ENCODE assay signal across 8 mouse cellular contexts in genomic region chr7:126200997-126201345, GRCm38 (mm10). TPM values are rescaled to one million over a fixed set of nuclear protein-coding genes. Genes with fewer than 3 reads are reported as not detected.
DNase-seq lines count a peak whose midpoint lies in the region; ATAC-seq and TF ChIP-seq lines count a peak whose summit lies in the region.

No protein-coding gene starts in this region.

- peaks cover 41% of the 10 kb centered on the region for H3K79me2 ChIP-seq in CH12.LX (replicated peaks; ENCODE audit: control insufficient read depth, extremely low read depth, insufficient read depth, poor library complexity, severe bottlenecking)

- H3K36me3 ChIP-seq in CH12.LX (replicated peaks in 1 of 2; ENCODE audit: control insufficient read depth in 1 of 2, insufficient read depth in 1 of 2, low read length in 1 of 2): peaks cover 0 to 14% of the 10 kb centered on the region in 2 experiments
- H3K36me3 ChIP-seq in forebrain, embryonic 15.5 days: no peaks in the 10 kb centered on the region
- H3K36me3 ChIP-seq in liver, embryonic 15.5 days (replicated peaks): no peaks in the 10 kb centered on the region

- TF ChIP-seq CTCF in gastrocnemius, adult 2 months (IDR thresholded peaks at IDR 0.05): no peak
- no peak for TF ChIP-seq CTCF in CH12.LX (conservative IDR thresholded peaks at IDR 0.05 in 1 of 2, IDR thresholded peaks at IDR 0.05 in 1 of 2; ENCODE audit: low read depth in 2 of 2, low read length in 2 of 2)

- H3K4me2 ChIP-seq in CH12.LX (ENCODE audit: insufficient read depth, low read depth, poor library complexity, severe bottlenecking): peak overlapping the region; percentile 9; the same call in 1 of the 2 replicates
- H3K4me2 ChIP-seq in forebrain, embryonic 15.5 days (replicated peaks): peak overlapping the region; percentile 85
- peak overlapping the region; percentile 94 for H3K4me2 ChIP-seq in liver, embryonic 15.5 days

- no peaks in the 10 kb centered on the region for H3K27me3 ChIP-seq in CH12.LX (replicated peaks)
- H3K27me3 ChIP-seq in forebrain, embryonic 15.5 days: no peaks in the 10 kb centered on the region
- H3K27me3 ChIP-seq in liver, embryonic 15.5 days: peaks cover 3% of the 10 kb centered on the region; the same call in 1 of the 2 replicates

- H3K9me3 ChIP-seq in CH12.LX (replicated peaks; ENCODE audit: low read length): no peaks in the 10 kb centered on the region
- no peaks in the 10 kb centered on the region for H3K9me3 ChIP-seq in forebrain, embryonic 15.5 days
- no peaks in the 10 kb centered on the region for H3K9me3 ChIP-seq in liver, embryonic 15.5 days (replicated peaks)

- ATAC-seq in forebrain, embryonic 15.5 days (replicated peaks): no peak; the same call in 1 of the 2 replicates
- no peak for ATAC-seq in liver, embryonic 15.5 days (ENCODE audit: insufficient read depth)

- no peak for DNase-seq in gastrocnemius, adult 2 months
- DNase-seq in gastrocnemius, postnatal 10 days: no peak
- DNase-seq in CH12.LX (ENCODE audit: extremely low read depth): no peak
- no peak for DNase-seq in c-Kit-positive CD71-positive TER-119-positive erythroid progenitor cells, embryonic 14.5 days (ENCODE audit: low spot score)
- DNase-seq in ovary, adult 18-20 months (ENCODE audit: low spot score): no peak
- DNase-seq in retina, postnatal 1 day: no peak

- peak overlapping the region; percentile 96 for H3K4me3 ChIP-seq in gastrocnemius, adult 2 months
- peak overlapping the region; percentile 61 to 83 (median 76) for H3K4me3 ChIP-seq in CH12.LX (replicated peaks in 1 of 3; ENCODE audit: low read depth in 2 of 3, low read length in 2 of 3, poor library complexity in 1 of 3)
- peak overlapping the region; percentile 70 for H3K4me3 ChIP-seq in forebrain, embryonic 15.5 days
- peak overlapping the region; percentile 96 for H3K4me3 ChIP-seq in liver, embryonic 15.5 days (replicated peaks)

- 95% methylated on average over 4 of the region's 4 CpGs for WGBS in forebrain, embryonic 15.5 days
- WGBS in liver, embryonic 15.5 days (ENCODE audit: insufficient replicate concordance): 79% methylated on average over 4 of the region's 4 CpGs

- dilution Hi-C loops in CH12.LX (cut with MboI; ENCODE audit: extremely low pct_ligation_motif_present, extremely low pct_unique_long_range_greater_than_20kb, low sequenced_read_pairs): no loop called here

- no peak for TF ChIP-seq POLR2A in CH12.LX (IDR thresholded peaks at IDR 0.05; ENCODE audit: low read depth, low read length)

- no peak overlapping the region for H3K9ac ChIP-seq in CH12.LX (ENCODE audit: insufficient read depth, low read depth)
- H3K9ac ChIP-seq in forebrain, embryonic 15.5 days (replicated peaks): no peak overlapping the region
- peak overlapping the region; percentile 97; the same call in 1 of the 2 replicates for H3K9ac ChIP-seq in liver, embryonic 15.5 days

- TF ChIP-seq RAD21 in CH12.LX (IDR thresholded peaks at IDR 0.05; ENCODE audit: low read depth, low read length): no peak

- no peak for TF ChIP-seq EP300 in CH12.LX (IDR thresholded peaks at IDR 0.05; ENCODE audit: low read length)

- peaks cover 4 to 23% of the 10 kb centered on the region in 2 experiments; a peak in 2 of 4 replicates for H3K4me1 ChIP-seq in CH12.LX (ENCODE audit: control insufficient read depth in 1 of 2, insufficient read depth in 2 of 2)
- H3K4me1 ChIP-seq in forebrain, embryonic 15.5 days: peaks cover 27% of the 10 kb centered on the region
- H3K4me1 ChIP-seq in liver, embryonic 15.5 days (replicated peaks): peaks cover 43% of the 10 kb centered on the region

- H3K27ac ChIP-seq in gastrocnemius, adult 2 months: peak overlapping the region; percentile 90
- H3K27ac ChIP-seq in CH12.LX (ENCODE audit: insufficient read depth, low read depth): no peak overlapping the region
- peak overlapping the region; percentile 85; the same call in 1 of the 2 replicates for H3K27ac ChIP-seq in forebrain, embryonic 15.5 days (replicated peaks)
- H3K27ac ChIP-seq in liver, embryonic 15.5 days (replicated peaks): 0 out of 2 replicates have a peak overlapping the region, but pooled peaks have one; percentile 46

- in situ Hi-C loops in CH12.LX (cut with MboI; ENCODE audit: low pct_ligation_motif_present, low pct_unique_long_range_greater_than_20kb, low sequenced_read_pairs): no loop called here

- intact Hi-C loops in gastrocnemius, adult 2 months (cut with DNase I): loop anchor here (2.0 kb wide), 1 partner anchor 46 kb away; no protein-coding TSS in a partner anchor

TF ChIP-seq in CH12.LX, 34 proteins besides CTCF, POLR2A, EP300 and RAD21:
- TF ChIP-seq ETS1 (conservative IDR thresholded peaks at IDR 0.05; ENCODE audit: low read depth, low read length): no peak
- TF ChIP-seq BHLHE40 (IDR thresholded peaks at IDR 0.05; ENCODE audit: low read depth, low read length): no peak
- TF ChIP-seq MXI1 (IDR thresholded peaks at IDR 0.05; ENCODE audit: low read depth, low read length): no peak
- no peak for TF ChIP-seq NELFE (IDR thresholded peaks at IDR 0.05; ENCODE audit: low read depth, low read length)
- no peak for TF ChIP-seq MAFK (IDR thresholded peaks at IDR 0.05; ENCODE audit: insufficient replicate concordance, low read length)
- TF ChIP-seq CHD2 (IDR thresholded peaks at IDR 0.05; ENCODE audit: low read length): no peak
- no peak for TF ChIP-seq MAZ (IDR thresholded peaks at IDR 0.05; ENCODE audit: low read depth, low read length)
- TF ChIP-seq TCF12 (IDR thresholded peaks at IDR 0.05; ENCODE audit: low read depth, low read length): no peak
- TF ChIP-seq MYC (IDR thresholded peaks at IDR 0.05; ENCODE audit: low read depth, low read length): no peak
- no peak for TF ChIP-seq USF1 (IDR thresholded peaks at IDR 0.05; ENCODE audit: low read depth, low read length)

RNA-seq across cellular contexts. Expression of gene Xpo6, which starts 0.7 kb away (rescaled TPM):
- 10 to 100 TPM; 18.6 to 19.3 TPM for total RNA-seq in gastrocnemius, adult 2 months (2021)
- 10 to 100 TPM; 24.5 to 39.1 TPM for total RNA-seq in gastrocnemius, postnatal 10 days (2021)
- total RNA-seq in CH12.LX (2012; rRNA removed): 79.1 and 81.6 TPM in 2 replicates
- total RNA-seq in CH12.LX (2014; rRNA removed): 49.9 and 53.7 TPM in 2 replicates
- 106 and 149 TPM in 2 replicates for polyA plus RNA-seq in CH12.LX (2012; ENCODE audit: insufficient read length, low read depth)
- 48.7 and 51.2 TPM in 2 replicates for polyA plus RNA-seq in forebrain, embryonic 15.5 days (2015; fragmentation: Nextera tagmentation; extraction: Ambion mirVana)
- polyA plus RNA-seq in liver, embryonic 15.5 days (2015; fragmentation: Nextera tagmentation; extraction: Ambion mirVana): 16.3 and 20.8 TPM in 2 replicates

Comparison
In these comparisons a context has a peak if more than half of its experiments do, and no peak if none do; other contexts are left out.
1. H3K4me2 ChIP-seq: peak in every context shown above with its lines; median percentile 94 in liver, embryonic 15.5 days; 85 in forebrain, embryonic 15.5 days; 9 in CH12.LX.